Mouse (Mus musculus) liver, embryonic 16.5 days (tissue): Measurements from ENCODE around the gene Cysrt1. TPM values are rescaled to one million over a fixed set of nuclear protein-coding genes. Genes with fewer than 3 reads are reported as not detected.
"Not testable (repeated sequence)": the region's sequence is repeated elsewhere in the genome, so short reads cannot be mapped to it uniquely, and the experiment has no call there.

Experiments used
- ATAC-seq: fragments of 200-750 bp; cut with Nextera tagmentation; 2 replicates; pipeline ENCODE4 v1.8.0; 2017; ENCODE audit warnings: low read depth, mild to moderate bottlenecking, moderate number of reproducible peaks, moderate library complexity
- H3K27ac ChIP-seq: fragments of 300-500 bp; sonication (generic); 2 replicates; pipeline ENCODE4 v1.5.1; 2014; ENCODE audit warnings: mild to moderate bottlenecking, low read length
- H3K27me3 ChIP-seq: fragments of 300-500 bp; sonication (generic); 2 replicates; pipeline ENCODE4 v1.6.1; 2014; ENCODE audit warnings: low read depth, low read length, mixed read lengths; ENCODE audit not compliant: control insufficient read depth, insufficient read depth
- H3K36me3 ChIP-seq: fragments of 300-500 bp; sonication (generic); 2 replicates; pipeline ENCODE4 v1.6.1; 2014; ENCODE audit warnings: mild to moderate bottlenecking; ENCODE audit not compliant: control insufficient read depth, insufficient read depth
- H3K4me1 ChIP-seq: fragments of 300-500 bp; sonication (generic); 2 replicates; pipeline ENCODE4 v1.6.1; 2014; ENCODE audit warnings: low read depth, low read length, mixed read lengths; ENCODE audit not compliant: control insufficient read depth
- H3K4me2 ChIP-seq: fragments of 300-500 bp; sonication (generic); 2 replicates; pipeline ENCODE4 v1.6.1; 2014; ENCODE audit warnings: low read depth, low read length, mixed read lengths
- H3K4me3 ChIP-seq: fragments of 300-500 bp; sonication (generic); 2 replicates; pipeline ENCODE4 v1.5.1; 2014; ENCODE audit warnings: low read depth, mild to moderate bottlenecking, low read length
- H3K9ac ChIP-seq: fragments of 300-500 bp; sonication (generic); 2 replicates; pipeline ENCODE4 v1.6.1; 2014; ENCODE audit warnings: low read depth, low read length
- H3K9me3 ChIP-seq: fragments of 300-500 bp; sonication (generic); replicated peaks from 2 replicates; pipeline ENCODE4 v1.6.1; 2016; ENCODE audit warnings: low read length; ENCODE audit not compliant: control insufficient read depth
- WGBS: fragments of 180-500 bp; shearing (Covaris S2); extraction: QIAGEN DNeasy Blood & Tissue Kit; methylation state at CpG from one replicate; pipeline ENCODE4 v1.1.7; 2014; ENCODE audit not compliant: insufficient replicate concordance; 5-methylcytosine and 5-hydroxymethylcytosine counted together
- polyA plus RNA-seq: library from polyadenylated mRNA; unstranded; fragments of >200 nt; fragmentation: Nextera tagmentation; extraction: Ambion mirVana; gene quantifications from 2 replicates; pipeline ENCODE4 v1.2.1, GENCODE M21; 2015

The Cysrt1 gene
- polyA plus RNA-seq, 1 experiment from 2014 or later, result not detected

GRCm38 (mm10) chr2:25258887-25259286 lies 16.6 kb upstream of the Cysrt1 start:
- Histone ChIP-seq H3K27ac (no peak overlapping the region), H3K4me2 (no peak overlapping the region), H3K36me3 (no peaks in the 10 kb centered on the region), H3K4me3 (no peak overlapping the region), H3K4me1 (peaks cover 28% of the 10 kb centered on the region), H3K9ac (no peak overlapping the region), H3K9me3 (no peaks in the 10 kb centered on the region), H3K27me3 (no peaks in the 10 kb centered on the region)
- no peak for ATAC-seq
- 38% methylated on average over 2 of the region's 2 CpGs for WGBS

- H3K27ac ChIP-seq, ATAC-seq, H3K9me3 ChIP-seq, H3K36me3 ChIP-seq, H3K27me3 ChIP-seq, H3K4me3 ChIP-seq, H3K9ac ChIP-seq, H3K4me2 ChIP-seq: not testable (repeated sequence)
- WGBS, result 72% methylated on average over 5 of the region's 5 CpGs
- peaks cover 19% of the 10 kb centered on the region for H3K4me1 ChIP-seq
These were observed 15.0 kb upstream of the Cysrt1 start for GRCm38 (mm10) chr2:25257250-25257649.

- H3K9ac ChIP-seq, result peak overlapping the region; percentile 91
- not testable (repeated sequence) for H3K36me3 ChIP-seq, H3K27me3 ChIP-seq, H3K9me3 ChIP-seq, H3K27ac ChIP-seq, ATAC-seq
- peak overlapping the region; percentile 73 for H3K4me2 ChIP-seq
- peaks cover 14% of the 10 kb centered on the region for H3K4me1 ChIP-seq
- WGBS, result 40% methylated on average over 11 of the region's 12 CpGs
- H3K4me3 ChIP-seq, result peak overlapping the region; percentile 100
These were observed 14.3 kb upstream of the Cysrt1 start for GRCm38 (mm10) chr2:25256443-25257109.

- H3K4me1 ChIP-seq, result peaks cover 14% of the 10 kb centered on the region
- H3K27ac ChIP-seq, result peak within 1 kb of the TSS; percentile 87
- peaks cover 5% of the 10 kb centered on the region; the same call in 1 of the 2 replicates for H3K36me3 ChIP-seq
- no peaks in the 10 kb centered on the region for H3K9me3 ChIP-seq
- H3K4me3 ChIP-seq, result peak within 1 kb of the TSS; percentile 100
- peak; percentile 88 for ATAC-seq
- peak within 1 kb of the TSS; percentile 91 for H3K9ac ChIP-seq
- H3K27me3 ChIP-seq, result no peaks in the 10 kb centered on the region
- peak within 1 kb of the TSS; percentile 73 for H3K4me2 ChIP-seq
- WGBS, result under 1% methylated on average over 39 of the region's 39 CpGs
These were observed 13.1 kb upstream of the Cysrt1 start, which contains the start of gene Tmem203 for GRCm38 (mm10) chr2:25255284-25255779. Gene Tmem203, plus strand, starts transcription at chr2:25255439.

GRCm38 (mm10) chr2:25252331-25252730 lies 10.1 kb upstream of the Cysrt1 start:
- no peak overlapping the region for H3K9ac ChIP-seq
- H3K4me1 ChIP-seq, result peaks cover 14% of the 10 kb centered on the region
- no peak for ATAC-seq
- no peak overlapping the region for H3K4me3 ChIP-seq
- WGBS, result 76% methylated on average over 1 of the region's 1 CpGs
- no peaks in the 10 kb centered on the region for H3K9me3 ChIP-seq
- no peak overlapping the region for H3K27ac ChIP-seq
- H3K27me3 ChIP-seq, result no peaks in the 10 kb centered on the region
- peaks cover 15% of the 10 kb centered on the region for H3K36me3 ChIP-seq
- no peak overlapping the region for H3K4me2 ChIP-seq

GRCm38 (mm10) chr2:25246183-25247072 lies 4.2 kb upstream of the Cysrt1 start, which contains the start of gene AL732309.1:
Gene AL732309.1, minus strand, starts transcription at chr2:25246863.
- no peak within 1 kb of the TSS for H3K27ac ChIP-seq
- 78% methylated on average over 10 of the region's 10 CpGs for WGBS
- peaks cover 15% of the 10 kb centered on the region for H3K36me3 ChIP-seq
- peaks cover 12% of the 10 kb centered on the region for H3K4me1 ChIP-seq
- no peak within 1 kb of the TSS for H3K4me2 ChIP-seq
- H3K27me3 ChIP-seq, result peaks cover 20% of the 10 kb centered on the region
- H3K9ac ChIP-seq, result no peak within 1 kb of the TSS
- no peak within 1 kb of the TSS for H3K4me3 ChIP-seq
- ATAC-seq, result no peak
- H3K9me3 ChIP-seq, result no peaks in the 10 kb centered on the region

- Histone ChIP-seq H3K36me3 (peaks cover 4% of the 10 kb centered on the region), H3K27ac (no peak overlapping the region), H3K4me1 (peaks cover 19% of the 10 kb centered on the region), H3K9ac (no peak overlapping the region), H3K4me2 (no peak overlapping the region), H3K4me3 (no peak overlapping the region), H3K27me3 (peaks cover 29% of the 10 kb centered on the region), H3K9me3 (no peaks in the 10 kb centered on the region)
- ATAC-seq, result no peak
- 75% methylated on average over 4 of the region's 4 CpGs for WGBS
These were observed 1.9 kb upstream of the Cysrt1 start for GRCm38 (mm10) chr2:25244144-25244543.

- 66% methylated on average over 8 of the region's 8 CpGs for WGBS
- Histone ChIP-seq H3K9me3 (no peaks in the 10 kb centered on the region), H3K27me3 (peaks cover 29% of the 10 kb centered on the region), H3K27ac (no peak overlapping the region), H3K9ac (no peak overlapping the region), H3K4me2 (no peak overlapping the region), H3K36me3 (no peaks in the 10 kb centered on the region; the same call in none of the 2 replicates), H3K4me3 (no peak overlapping the region), H3K4me1 (peaks cover 19% of the 10 kb centered on the region)
- ATAC-seq, result no peak
These were observed 1.1 kb upstream of the Cysrt1 start for GRCm38 (mm10) chr2:25243342-25243741.

GRCm38 (mm10) chr2:25241438-25241775 lies 845 bp downstream of the Cysrt1 start:
- WGBS, result 9% methylated on average over 6 of the region's 6 CpGs
- H3K9ac ChIP-seq, result no peak overlapping the region
- no peaks in the 10 kb centered on the region for H3K36me3 ChIP-seq
- H3K4me2 ChIP-seq, result peak overlapping the region; percentile 73
- no peak overlapping the region; the same call in 1 of the 2 replicates for H3K4me3 ChIP-seq
- ATAC-seq, result no peak
- peaks cover 19% of the 10 kb centered on the region for H3K4me1 ChIP-seq
- H3K27ac ChIP-seq, result no peak overlapping the region
- H3K27me3 ChIP-seq, result peaks cover 29% of the 10 kb centered on the region
- no peaks in the 10 kb centered on the region for H3K9me3 ChIP-seq
